Mouse (Mus musculus): ENCODE results near the gene Tbc1d10a.
A peak's percentile ranks its signal among the peaks of the same experiment; 100 is the strongest.

The Tbc1d10a gene

DNA sequence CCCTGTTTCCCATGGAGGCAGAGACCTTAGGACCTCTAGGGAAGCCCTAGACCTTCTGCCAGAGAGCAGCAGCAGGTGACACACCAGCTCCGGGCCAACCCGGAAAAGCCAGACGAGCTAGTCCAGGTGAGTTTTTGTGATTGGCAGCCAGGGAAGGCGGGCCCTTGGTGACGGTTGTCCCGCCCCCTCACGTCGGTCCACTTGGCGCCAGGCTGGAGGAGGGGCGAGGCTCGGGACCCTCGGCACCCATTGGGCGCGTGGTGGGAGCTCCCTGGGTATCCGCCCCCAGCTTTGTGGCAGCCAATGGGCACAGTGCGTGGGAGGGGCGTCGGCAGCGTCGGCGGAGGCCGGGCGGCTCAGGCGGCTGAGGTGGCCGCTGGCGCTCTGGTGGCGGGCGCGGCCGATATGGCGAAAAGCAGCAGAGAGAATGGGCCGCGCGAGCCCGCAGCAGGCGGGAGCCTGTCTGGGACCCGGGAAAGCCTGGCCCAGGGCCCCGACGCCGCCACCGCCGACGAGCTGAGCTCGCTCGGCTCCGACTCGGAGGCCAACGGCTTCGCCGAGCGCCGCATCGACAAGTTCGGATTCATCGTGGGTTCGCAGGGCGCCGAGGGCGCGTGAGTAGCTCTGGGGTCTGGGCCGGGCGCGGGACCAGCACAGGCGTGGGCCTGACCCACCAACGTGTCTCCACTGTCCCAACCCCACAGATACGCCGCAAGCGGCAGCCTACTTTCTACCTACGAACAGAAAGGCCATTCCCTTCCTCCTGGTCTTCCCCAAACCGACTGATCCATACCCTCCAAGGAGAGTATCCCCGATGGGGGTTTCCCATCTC, at the start of gene Tbc1d10a:
Gene Tbc1d10a, plus strand, starts transcription at position 304 of the 832 bp plus-strand sequence.
- peak; percentile 98 for DNase-seq (ENCODE audit: low spot score)

DNA sequence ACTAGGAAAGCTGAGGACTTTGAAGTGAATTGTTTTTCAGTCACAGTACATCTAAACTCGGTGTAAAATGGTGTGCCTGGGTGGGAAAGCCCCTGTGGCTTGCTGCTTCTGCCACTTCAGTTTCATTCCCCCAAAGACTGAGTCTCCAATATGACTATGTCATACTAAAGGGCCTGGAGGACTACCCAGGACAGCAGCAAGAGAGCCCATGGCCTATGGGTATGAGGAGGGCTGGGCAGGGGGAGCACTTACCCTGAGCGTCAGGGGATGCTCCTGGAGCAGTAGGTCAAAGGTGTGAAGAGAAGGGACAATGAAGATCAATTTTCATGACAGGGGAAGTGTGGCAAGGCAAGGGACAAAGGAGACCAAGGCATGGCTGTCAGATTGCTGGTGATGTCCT, 47.6 kb upstream of the Tbc1d10a start:
- DNase-seq (ENCODE audit: low spot score) = no peak

DNA sequence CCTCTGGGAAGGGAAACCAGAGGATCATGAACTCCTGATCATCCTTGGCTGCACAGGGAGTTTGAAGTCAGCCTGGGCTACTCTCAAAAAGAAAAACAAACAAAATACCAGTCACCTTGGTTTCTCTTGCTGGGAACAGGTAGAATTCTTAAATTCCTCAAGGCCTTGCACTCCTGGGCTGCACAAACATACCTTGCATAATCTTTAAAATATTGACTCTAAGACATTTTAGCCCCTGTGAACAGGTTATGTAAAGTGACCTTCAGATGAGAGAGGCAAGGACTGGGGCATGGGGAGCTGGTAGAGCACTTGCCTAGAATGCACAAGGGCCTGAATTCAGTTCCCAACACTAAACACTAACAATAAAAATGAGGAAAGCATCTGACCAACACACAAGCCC, 45.1 kb upstream of the Tbc1d10a start:
- no peak for DNase-seq (ENCODE audit: low spot score)

GRCm38 (mm10) chr11:4142352-4142751, 44.2 kb upstream of the Tbc1d10a start:
- DNase-seq (ENCODE audit: low spot score) = no peak

GRCm38 (mm10) chr11:4143281-4144062, 43.1 kb upstream of the Tbc1d10a start:
- DNase-seq (ENCODE audit: low spot score) = no peak

DNA sequence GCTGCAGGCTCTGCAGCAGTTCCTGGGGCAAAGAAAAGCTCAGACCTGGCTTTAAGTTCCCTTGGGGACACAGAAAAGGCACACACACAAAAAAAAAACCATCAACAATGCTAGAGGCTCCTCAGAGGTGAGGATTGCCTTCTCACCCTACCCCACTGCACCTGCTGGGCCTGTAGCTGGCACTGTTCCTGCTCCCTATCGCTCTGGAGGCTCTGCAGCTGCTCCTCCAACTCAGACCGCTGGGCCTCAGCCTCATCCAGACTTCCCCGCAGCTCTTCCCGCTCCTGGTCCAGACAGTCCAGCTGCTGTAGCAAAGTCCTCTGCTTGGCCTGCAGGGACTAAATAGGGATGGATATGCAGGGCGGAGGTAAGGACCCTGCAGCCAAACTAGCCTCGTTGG, 40.2 kb upstream of the Tbc1d10a start:
- DNase-seq (ENCODE audit: low spot score) = no peak

- no peak for DNase-seq (ENCODE audit: low spot score)
Measured at GRCm38 (mm10) chr11:4147098-4147497, 39.5 kb upstream of the Tbc1d10a start.

GRCm38 (mm10) chr11:4148120-4148519, 38.5 kb upstream of the Tbc1d10a start:
- no peak for DNase-seq (ENCODE audit: low spot score)

DNA sequence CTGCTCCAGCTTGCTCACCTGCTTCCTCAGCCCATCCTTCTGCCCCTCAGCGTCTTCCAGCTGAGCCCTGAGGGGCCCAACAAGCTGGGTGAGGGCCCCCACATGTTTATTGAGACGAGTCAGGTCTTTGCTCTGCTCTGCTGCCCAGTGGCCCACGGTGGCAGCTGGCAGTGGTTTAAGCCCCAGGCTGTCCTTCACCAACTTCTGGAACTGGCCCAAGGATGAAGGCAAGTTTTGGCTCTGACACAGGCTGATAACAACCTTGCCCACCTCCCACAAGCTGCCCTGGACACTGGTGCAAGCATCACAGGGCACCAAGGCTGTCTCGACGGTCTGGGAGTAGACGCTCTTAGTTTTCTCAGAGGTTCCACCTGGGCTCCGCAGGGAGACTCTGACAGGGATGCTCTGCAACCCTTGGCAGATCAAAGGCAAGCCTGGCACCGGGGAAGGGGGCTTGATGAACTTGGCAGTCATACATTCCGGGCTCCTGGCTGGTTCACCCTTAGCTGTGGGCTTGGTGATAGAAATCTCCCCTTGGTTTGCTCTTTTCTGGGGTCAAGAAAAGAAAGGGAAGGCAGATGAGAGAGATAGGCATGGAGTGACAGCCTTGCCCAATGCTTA, 37.9 kb upstream of the Tbc1d10a start:
- DNase-seq (ENCODE audit: low spot score) = no peak

- DNase-seq (ENCODE audit: low spot score) = no peak
Measured at GRCm38 (mm10) chr11:4149886-4150285, 36.7 kb upstream of the Tbc1d10a start.

- DNase-seq (ENCODE audit: low spot score) = no peak
Measured at GRCm38 (mm10) chr11:4153694-4154093, 32.9 kb upstream of the Tbc1d10a start.

DNA sequence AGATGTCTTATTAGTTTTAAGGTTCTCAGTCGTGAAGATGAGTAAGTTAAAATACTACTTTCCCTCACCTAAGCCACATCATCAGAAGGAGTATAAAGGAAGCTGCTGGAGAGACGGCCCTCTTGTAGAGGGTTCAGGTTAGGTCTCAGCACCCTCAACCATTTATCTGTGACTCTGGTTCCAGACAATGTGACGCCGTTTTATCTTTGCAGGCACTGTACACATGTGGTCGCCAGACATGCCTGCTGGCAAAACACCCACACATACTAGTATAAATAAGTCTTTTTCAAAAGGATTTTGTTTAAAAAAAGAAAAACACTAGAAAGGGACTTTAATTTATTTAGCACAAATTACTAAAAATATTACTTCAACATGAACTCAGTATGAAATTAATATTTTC, 30.9 kb upstream of the Tbc1d10a start:
- no peak for DNase-seq (ENCODE audit: low spot score)

GRCm38 (mm10) chr11:4158676-4159075, 27.9 kb upstream of the Tbc1d10a start:
- no peak for DNase-seq (ENCODE audit: low spot score)

GRCm38 (mm10) chr11:4159808-4160708, 26.5 kb upstream of the Tbc1d10a start, which contains the start of the genes Ccdc157 and Sf3a1:
TSS of gene Ccdc157 (minus strand) at chr11:4160293.
TSS of gene Sf3a1 (plus strand) at chr11:4160350.
- DNase-seq (ENCODE audit: low spot score) = peak; percentile 90

DNA sequence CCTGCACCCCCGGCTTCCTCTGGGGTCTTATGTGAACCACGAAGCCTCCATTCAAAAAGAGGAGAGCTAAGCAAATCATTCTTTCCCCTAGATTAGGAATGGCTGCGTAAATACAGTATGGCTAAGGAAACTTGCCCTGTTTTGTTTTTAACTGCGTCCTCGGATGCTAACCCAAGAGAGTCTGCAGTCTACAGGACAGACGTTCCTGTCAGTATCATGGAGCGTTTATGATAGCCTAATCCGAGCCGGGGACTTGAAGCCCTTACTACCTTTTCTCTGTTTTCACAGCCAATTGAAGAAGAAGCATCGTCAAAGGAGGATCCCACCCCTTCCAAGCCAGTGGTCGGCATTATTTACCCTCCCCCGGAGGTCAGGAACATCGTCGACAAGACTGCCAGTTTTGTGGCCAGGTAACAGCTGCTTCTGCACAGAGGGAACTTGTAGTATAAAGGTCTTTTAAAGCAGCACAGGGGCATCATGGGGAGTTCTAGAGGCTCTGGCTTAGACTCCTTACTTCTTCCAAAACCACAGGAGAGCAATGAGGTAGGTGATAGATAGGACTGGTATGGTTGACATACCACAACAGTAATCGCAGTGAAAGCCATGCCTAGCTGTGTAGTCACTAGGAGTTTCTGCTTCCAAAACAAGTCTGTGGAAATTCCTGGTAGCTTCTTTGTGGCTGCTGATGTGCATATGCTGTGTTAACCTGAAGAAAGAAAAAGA, 25.7 kb upstream of the Tbc1d10a start:
- no peak for DNase-seq (ENCODE audit: low spot score)

- DNase-seq (ENCODE audit: low spot score) = no peak
Measured at GRCm38 (mm10) chr11:4164701-4165100, 21.9 kb upstream of the Tbc1d10a start.

DNA sequence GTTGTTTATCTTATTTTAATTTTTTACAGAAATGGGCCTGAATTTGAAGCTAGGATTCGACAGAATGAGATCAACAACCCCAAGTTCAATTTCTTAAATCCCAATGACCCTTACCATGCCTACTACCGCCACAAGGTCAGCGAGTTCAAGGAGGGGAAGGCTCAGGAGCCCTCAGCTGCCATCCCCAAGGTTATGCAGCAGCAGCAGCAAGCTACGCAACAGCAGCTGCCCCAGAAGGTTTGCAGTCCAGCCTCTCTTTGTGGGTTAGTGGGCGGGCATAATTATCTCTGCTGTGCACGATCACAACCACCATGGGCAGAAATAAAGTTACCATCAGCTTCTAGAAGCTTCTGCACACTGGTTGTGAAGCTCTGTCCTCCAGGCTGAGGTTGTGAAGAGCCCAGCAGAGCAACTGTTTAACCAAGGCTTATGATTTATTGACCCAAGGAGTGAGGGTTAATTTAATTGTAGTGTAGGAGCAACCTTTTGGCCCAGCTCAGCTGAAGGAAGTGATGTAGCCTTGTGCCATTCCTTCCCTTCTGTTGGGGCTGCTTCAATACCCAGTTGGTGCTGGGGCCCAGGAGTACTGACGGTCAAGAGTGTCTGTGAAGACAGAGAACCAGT, 20.0 kb upstream of the Tbc1d10a start:
- DNase-seq (ENCODE audit: low spot score) = no peak

- DNase-seq (ENCODE audit: low spot score) = no peak
Measured at GRCm38 (mm10) chr11:4174586-4174985, 12.0 kb upstream of the Tbc1d10a start.

- DNase-seq (ENCODE audit: low spot score) = no peak
Measured at GRCm38 (mm10) chr11:4177716-4178115, 8.9 kb upstream of the Tbc1d10a start.

DNA sequence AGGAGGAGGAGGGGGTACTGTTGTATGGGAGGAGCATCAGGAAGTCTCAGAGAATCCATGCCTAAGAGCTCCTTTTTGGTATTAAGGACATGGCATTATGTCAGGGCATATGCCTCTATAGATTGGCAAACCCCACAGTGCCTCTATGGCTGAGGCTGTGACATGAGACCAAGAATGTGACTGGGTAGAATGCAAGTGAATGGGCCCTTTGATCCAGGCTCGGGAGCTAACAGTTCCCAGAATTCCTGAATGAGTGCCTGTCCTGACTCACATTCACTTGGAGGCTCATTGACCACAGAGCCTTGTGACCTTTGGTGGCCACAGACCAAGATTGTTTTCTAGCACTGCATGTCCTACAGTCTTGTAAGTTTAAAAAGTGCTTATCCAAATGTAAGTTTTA, 4.5 kb upstream of the Tbc1d10a start:
- no peak for DNase-seq (ENCODE audit: low spot score)

All from spleen, adult 12 weeks (tissue).